8 mouse cellular contexts compared by ENCODE assay signal in genomic region chr7:75370595-75371519, GRCm38 (mm10).
A peak's percentile ranks its signal among the peaks of the same experiment; 100 is the strongest.
DNase-seq lines count a peak whose midpoint lies in the region; ATAC-seq lines count a peak whose summit lies in the region.

No protein-coding gene starts in this region.

- H3K9ac ChIP-seq in hindbrain, embryonic 11.5 days (ENCODE audit: low read depth, low read length), result no peak overlapping the region
- H3K9ac ChIP-seq in lung, embryonic 16.5 days (ENCODE audit: low read length), result no peak overlapping the region

- no peak overlapping the region for H3K4me2 ChIP-seq in hindbrain, embryonic 11.5 days (replicated peaks; ENCODE audit: low read depth, low read length)
- H3K4me2 ChIP-seq in lung, embryonic 16.5 days (ENCODE audit: low read depth, low read length), result no peak overlapping the region

- H3K27me3 ChIP-seq in hindbrain, embryonic 11.5 days (ENCODE audit: control insufficient read depth, insufficient read depth, low read length), result no peaks in the 10 kb centered on the region
- H3K27me3 ChIP-seq in lung, embryonic 16.5 days (ENCODE audit: control insufficient read depth, insufficient read depth, low read depth, low read length), result no peaks in the 10 kb centered on the region

- no peaks in the 10 kb centered on the region for H3K36me3 ChIP-seq in hindbrain, embryonic 11.5 days (ENCODE audit: control insufficient read depth, insufficient read depth, low read length)
- no peaks in the 10 kb centered on the region for H3K36me3 ChIP-seq in lung, embryonic 16.5 days (ENCODE audit: control insufficient read depth, insufficient read depth, low read length)

- ATAC-seq in hindbrain, embryonic 11.5 days (ENCODE audit: low FRiP score), result no peak
- peak; percentile 85 for ATAC-seq in lung, embryonic 16.5 days (ENCODE audit: low read depth)

- H3K9me3 ChIP-seq in hindbrain, embryonic 11.5 days (ENCODE audit: control insufficient read depth, low read length), result no peaks in the 10 kb centered on the region
- H3K9me3 ChIP-seq in lung, embryonic 16.5 days (ENCODE audit: control insufficient read depth, low read length), result no peaks in the 10 kb centered on the region

- peak; percentile 74 for DNase-seq in ES-CJ7 (ENCODE audit: low read depth, low spot score)
- DNase-seq in cerebellum, adult 9-10 months, result peak; percentile 83
- DNase-seq in frontal cortex, postnatal 10 days (ENCODE audit: low spot score in 2 of 2), result peak; percentile 71 to 86
- DNase-seq in hindbrain, embryonic 11.5 days (ENCODE audit: low spot score), result peak; percentile 75
- DNase-seq in layer of hippocampus, adult 9-11 months, result peak; percentile 89
- peak; percentile 70 for DNase-seq in ovary, adult 18-20 months (ENCODE audit: low spot score)
- peak; percentile 40 to 62 for DNase-seq in thymus, adult 18-20 months

- 59% methylated on average over 12 of the region's 12 CpGs for WGBS in hindbrain, embryonic 11.5 days
- WGBS in lung, embryonic 16.5 days, result 30% methylated on average over 12 of the region's 12 CpGs

- H3K27ac ChIP-seq in hindbrain, embryonic 11.5 days (ENCODE audit: low read depth, low read length), result no peak overlapping the region
- no peak overlapping the region for H3K27ac ChIP-seq in lung, embryonic 16.5 days (ENCODE audit: low read length)

- H3K4me1 ChIP-seq in hindbrain, embryonic 11.5 days (replicated peaks; ENCODE audit: control insufficient read depth, insufficient read depth, low read length), result no peaks in the 10 kb centered on the region
- H3K4me1 ChIP-seq in lung, embryonic 16.5 days (replicated peaks; ENCODE audit: control insufficient read depth, insufficient read depth, low read length), result no peaks in the 10 kb centered on the region

- no peak overlapping the region for H3K4me3 ChIP-seq in hindbrain, embryonic 11.5 days (ENCODE audit: low read depth, low read length)
- no peak overlapping the region for H3K4me3 ChIP-seq in lung, embryonic 16.5 days (ENCODE audit: low read length)
